Mouse (Mus musculus) embryonic fibroblast, embryonic 13.5 days (primary cell): Measurements from ENCODE around the gene Wdr38.

Source experiments
- CTCF ChIP-seq: IDR thresholded peaks from 2 replicates; pipeline ENCODE4 v1.5.1; 2011; ENCODE audit warnings: mild to moderate bottlenecking, control low read depth, low read length, moderate library complexity, borderline replicate concordance; ENCODE audit not compliant: insufficient read depth
- POLR2A ChIP-seq: IDR thresholded peaks from 2 replicates; pipeline ENCODE4 v1.6.1; 2011; ENCODE audit warnings: low read depth, mild to moderate bottlenecking, control low read depth, low read length, moderate library complexity

- no peak for TF ChIP-seq CTCF
- no peak for TF ChIP-seq POLR2A
Observed at GRCm38 (mm10) chr2:38973701-38974100, 23.6 kb upstream of the Wdr38 start.
